Mouse (Mus musculus) limb, embryonic 12.5 days (tissue): ENCODE data around the gene Bhlha9. TPM values are rescaled to one million over a fixed set of nuclear protein-coding genes. Genes with fewer than 3 reads are reported as not detected.

Experiments
- ATAC-seq: fragments of 200-750 bp; cut with Nextera tagmentation; 2 replicates; pipeline ENCODE4 v1.8.0; 2017; ENCODE audit warnings: low read depth, moderate TSS enrichment; ENCODE audit not compliant: insufficient number of reproducible peaks, insufficient read depth, low FRiP score, low TSS enrichment
- H3K27ac ChIP-seq: fragments of 300-500 bp; sonication (generic); 2 replicates; pipeline ENCODE4 v1.5.1; 2016; ENCODE audit warnings: mild to moderate bottlenecking, moderate library complexity
- H3K27me3 ChIP-seq: fragments of 300-500 bp; sonication (generic); 2 replicates; pipeline ENCODE4 v1.6.1; 2016; ENCODE audit warnings: mild to moderate bottlenecking, moderate library complexity
- H3K36me3 ChIP-seq: fragments of 300-500 bp; sonication (generic); 2 replicates; pipeline ENCODE4 v1.6.1; 2016; ENCODE audit warnings: mild to moderate bottlenecking, moderate library complexity
- H3K4me1 ChIP-seq: fragments of 300-500 bp; sonication (generic); replicated peaks from 2 replicates; pipeline ENCODE4 v1.6.1; 2016
- H3K4me2 ChIP-seq: fragments of 300-500 bp; sonication (generic); 2 replicates; pipeline ENCODE4 v1.6.1; 2016; ENCODE audit warnings: mild to moderate bottlenecking, moderate library complexity
- H3K4me3 ChIP-seq: fragments of 300-500 bp; sonication (generic); replicated peaks from 2 replicates; pipeline ENCODE4 v1.5.1; 2016; ENCODE audit warnings: mild to moderate bottlenecking
- H3K9ac ChIP-seq: fragments of 300-500 bp; sonication (generic); replicated peaks from 2 replicates; pipeline ENCODE4 v1.6.1; 2016; ENCODE audit warnings: mild to moderate bottlenecking, moderate library complexity
- H3K9me3 ChIP-seq: fragments of 300-500 bp; sonication (generic); 2 replicates; pipeline ENCODE4 v1.6.1; 2016; ENCODE audit warnings: mild to moderate bottlenecking, moderate library complexity
- WGBS: fragments of 180-500 bp; shearing (Covaris S2); methylation state at CpG from one replicate; pipeline ENCODE4 v1.1.7; 2016; 5-methylcytosine and 5-hydroxymethylcytosine counted together
- polyA plus RNA-seq: library from polyadenylated mRNA; unstranded; fragments of >200 nt; fragmentation: Nextera tagmentation; extraction: Ambion mirVana; gene quantifications from 2 replicates; pipeline ENCODE4 v1.2.1, GENCODE M21; 2016

Bhlha9 gene
- polyA plus RNA-seq, 1 experiment from 2014 or later = 9.6 TPM

GRCm38 (mm10) chr11:76644257-76644656 lies 28.0 kb upstream of the Bhlha9 start:
- no peaks in the 10 kb centered on the region for H3K9me3 ChIP-seq
- peaks cover 36% of the 10 kb centered on the region for H3K4me1 ChIP-seq
- no peak overlapping the region for H3K4me2 ChIP-seq
- no peak overlapping the region for H3K4me3 ChIP-seq
- 67% methylated on average over 6 of the region's 6 CpGs for WGBS
- H3K27me3 ChIP-seq = no peaks in the 10 kb centered on the region; the same call in 1 of the 2 replicates
- no peak overlapping the region for H3K27ac ChIP-seq
- H3K9ac ChIP-seq = no peak overlapping the region
- H3K36me3 ChIP-seq = no peaks in the 10 kb centered on the region
- no peak for ATAC-seq

GRCm38 (mm10) chr11:76645036-76645435 lies 27.2 kb upstream of the Bhlha9 start:
- Histone ChIP-seq H3K4me2 (0 out of 2 replicates have a peak overlapping the region, but pooled peaks have one; percentile 59), H3K36me3 (no peaks in the 10 kb centered on the region), H3K27me3 (no peaks in the 10 kb centered on the region; the same call in 1 of the 2 replicates), H3K9ac (no peak overlapping the region), H3K4me3 (no peak overlapping the region), H3K27ac (no peak overlapping the region), H3K9me3 (no peaks in the 10 kb centered on the region), H3K4me1 (peaks cover 36% of the 10 kb centered on the region)
- no peak for ATAC-seq
- WGBS = 45% methylated on average over 9 of the region's 9 CpGs

GRCm38 (mm10) chr11:76645955-76646354 lies 26.3 kb upstream of the Bhlha9 start:
- Histone ChIP-seq H3K9me3 (no peaks in the 10 kb centered on the region), H3K27ac (0 out of 2 replicates have a peak overlapping the region, but pooled peaks have one; percentile 29), H3K9ac (no peak overlapping the region), H3K27me3 (no peaks in the 10 kb centered on the region; the same call in 1 of the 2 replicates), H3K4me3 (peak overlapping the region; percentile 31), H3K4me1 (peaks cover 36% of the 10 kb centered on the region), H3K4me2 (peak overlapping the region; percentile 59), H3K36me3 (no peaks in the 10 kb centered on the region)
- under 1% methylated on average over 19 of the region's 19 CpGs for WGBS
- ATAC-seq = 0 out of 2 replicates have a peak, but pooled peaks have one; percentile 48

- peaks cover 36% of the 10 kb centered on the region for H3K4me1 ChIP-seq
- H3K9ac ChIP-seq = 0 out of 2 replicates have a peak overlapping the region, but pooled peaks have one; percentile 6
- H3K27ac ChIP-seq = peak overlapping the region; percentile 46; the same call in 1 of the 2 replicates
- H3K27me3 ChIP-seq = no peaks in the 10 kb centered on the region; the same call in 1 of the 2 replicates
- 2% methylated on average over 7 of the region's 7 CpGs for WGBS
- H3K9me3 ChIP-seq = no peaks in the 10 kb centered on the region
- ATAC-seq = peak; percentile 50
- 0 out of 2 replicates have a peak overlapping the region, but pooled peaks have one; percentile 8 for H3K4me3 ChIP-seq
- no peaks in the 10 kb centered on the region for H3K36me3 ChIP-seq
- H3K4me2 ChIP-seq = peak overlapping the region; percentile 52
These were observed 25.2 kb upstream of the Bhlha9 start for GRCm38 (mm10) chr11:76647062-76647461.

- no peaks in the 10 kb centered on the region for H3K9me3 ChIP-seq
- H3K4me3 ChIP-seq = 0 out of 2 replicates have a peak overlapping the region, but pooled peaks have one; percentile 8
- H3K27me3 ChIP-seq = no peaks in the 10 kb centered on the region; the same call in 1 of the 2 replicates
- peaks cover 36% of the 10 kb centered on the region for H3K4me1 ChIP-seq
- no peaks in the 10 kb centered on the region for H3K36me3 ChIP-seq
- peak; percentile 12; the same call in 1 of the 2 replicates for ATAC-seq
- 7% methylated on average over 9 of the region's 9 CpGs for WGBS
- H3K27ac ChIP-seq = peak overlapping the region; percentile 46; the same call in 1 of the 2 replicates
- peak overlapping the region; percentile 6; the same call in 1 of the 2 replicates for H3K9ac ChIP-seq
- H3K4me2 ChIP-seq = peak overlapping the region; percentile 52
These were observed 24.8 kb upstream of the Bhlha9 start for GRCm38 (mm10) chr11:76647500-76647899.

- Histone ChIP-seq H3K27ac (no peak overlapping the region), H3K4me2 (no peak overlapping the region), H3K27me3 (no peaks in the 10 kb centered on the region), H3K4me1 (peaks cover 19% of the 10 kb centered on the region), H3K36me3 (no peaks in the 10 kb centered on the region), H3K9ac (no peak overlapping the region), H3K9me3 (no peaks in the 10 kb centered on the region), H3K4me3 (no peak overlapping the region)
- no peak for ATAC-seq
- WGBS = 59% methylated on average over 14 of the region's 14 CpGs
These were observed 21.3 kb upstream of the Bhlha9 start for GRCm38 (mm10) chr11:76650862-76651560.

GRCm38 (mm10) chr11:76652838-76653334 lies 19.4 kb upstream of the Bhlha9 start:
- peaks cover 9% of the 10 kb centered on the region for H3K4me1 ChIP-seq
- no peak overlapping the region for H3K4me3 ChIP-seq
- 48% methylated on average over 3 of the region's 3 CpGs for WGBS
- no peaks in the 10 kb centered on the region for H3K27me3 ChIP-seq
- ATAC-seq = no peak
- H3K9ac ChIP-seq = no peak overlapping the region
- H3K36me3 ChIP-seq = no peaks in the 10 kb centered on the region
- no peak overlapping the region for H3K4me2 ChIP-seq
- H3K27ac ChIP-seq = no peak overlapping the region
- no peaks in the 10 kb centered on the region for H3K9me3 ChIP-seq

GRCm38 (mm10) chr11:76655106-76655505 lies 17.2 kb upstream of the Bhlha9 start:
- no peak for ATAC-seq
- 5% methylated on average over 10 of the region's 10 CpGs for WGBS
- Histone ChIP-seq H3K27ac (no peak overlapping the region), H3K4me3 (peak overlapping the region; percentile 14; the same call in 1 of the 2 replicates), H3K4me1 (peaks cover 27% of the 10 kb centered on the region), H3K4me2 (peak overlapping the region; percentile 50), H3K9ac (no peak overlapping the region), H3K27me3 (no peaks in the 10 kb centered on the region), H3K36me3 (no peaks in the 10 kb centered on the region), H3K9me3 (no peaks in the 10 kb centered on the region)

GRCm38 (mm10) chr11:76657450-76657970 lies 14.8 kb upstream of the Bhlha9 start:
- no peaks in the 10 kb centered on the region for H3K27me3 ChIP-seq

GRCm38 (mm10) chr11:76659138-76659930 lies 12.9 kb upstream of the Bhlha9 start:
- Histone ChIP-seq H3K9ac (no peak overlapping the region), H3K27ac (peak overlapping the region; percentile 83), H3K27me3 (peaks cover 6% of the 10 kb centered on the region; the same call in 1 of the 2 replicates), H3K36me3 (no peaks in the 10 kb centered on the region), H3K9me3 (no peaks in the 10 kb centered on the region), H3K4me3 (no peak overlapping the region), H3K4me2 (peak overlapping the region; percentile 5), H3K4me1 (peaks cover 25% of the 10 kb centered on the region)
- peak; percentile 70 for ATAC-seq
- WGBS = 14% methylated on average over 14 of the region's 14 CpGs

More at GRCm38 (mm10) chr11:76657450-76657970, 14.8 kb upstream of the Bhlha9 start:
- no peaks in the 10 kb centered on the region for H3K9me3 ChIP-seq
- H3K4me3 ChIP-seq = no peak overlapping the region
- peaks cover 27% of the 10 kb centered on the region for H3K4me1 ChIP-seq
- H3K36me3 ChIP-seq = no peaks in the 10 kb centered on the region
- no peak overlapping the region for H3K4me2 ChIP-seq
- WGBS = 40% methylated on average over 4 of the region's 4 CpGs
- ATAC-seq = no peak
- no peak overlapping the region for H3K9ac ChIP-seq
- no peak overlapping the region for H3K27ac ChIP-seq
